17 mouse cellular contexts compared by ENCODE assay signal in genomic region chr8:118235626-118236025, GRCm38 (mm10). TPM values are rescaled to one million over a fixed set of nuclear protein-coding genes. Genes with fewer than 3 reads are reported as not detected.
"Had no signal": no experiment of that assay in that cellular context is flagged by ENCODE, and none has a peak within 500 bp of the region (broad histone marks: within the 10 kb centered on the region; RNA-seq: fewer than 3 reads in every experiment).

No protein-coding gene starts in this region.

- DNase-seq: cerebellum, adult 8-10 months; cerebellum, adult 9-10 months; cerebellum, adult 9-11 months; cerebellum, postnatal 10 days; cerebellum, postnatal 14 days; cerebellum, postnatal 25 days; cerebellum, postnatal 36 days; embryo, embryonic 11 days; forebrain, postnatal 0 days; gastrocnemius, adult 2 months; gastrocnemius, postnatal 10 days; gastrocnemius, postnatal 14 days; gastrocnemius, postnatal 25 days; gastrocnemius, postnatal 36 days; heart, adult 18-20 months; heart, adult 2 months had no signal

RNA-seq across cellular contexts. Expression of gene Cdh13, which starts 47.9 kb away (rescaled TPM):
- total RNA-seq: common myeloid progenitor, adult 5-6 weeks had no signal
